Mouse (Mus musculus) right cerebral cortex, adult 2 months (tissue): ENCODE measurements at regions not wholly inside any gene's neighbourhood (a gene's known extent, or its start where the extent isn't known, plus 50 kb on each side); places are given as distances from the start of the nearest gene placed in this dataset.

ENCODE experiments used
- DNase-seq, 2 experiments: peaks; one replicate each; pipeline ENCODE4 v3.0.0; 2021 to 2022; ENCODE audit warnings: low spot score in 2 of 2

- DNase-seq, result no peak
These were observed 70.7 kb upstream of the Arsj start for GRCm38 (mm10) chr3:126292830-126293229.

- no peak for DNase-seq
These were observed 69.8 kb upstream of the Arsj start for GRCm38 (mm10) chr3:126293645-126294044.

- DNase-seq, result no peak
These were observed 67.6 kb upstream of the Arsj start for GRCm38 (mm10) chr3:126295932-126296331.

- no peak for DNase-seq
These were observed 64.2 kb upstream of the Arsj start for GRCm38 (mm10) chr3:126299257-126299656.

- no peak for DNase-seq
These were observed 55.2 kb upstream of the Arsj start for GRCm38 (mm10) chr3:126308303-126308702.
